Mouse (Mus musculus): Measurements from ENCODE around the gene Scube1. TPM values are rescaled to one million over a fixed set of nuclear protein-coding genes. Genes with fewer than 3 reads are reported as not detected.

Gene Scube1
- polyA plus RNA-seq, 1 experiment from 2014 or later, result 3.6 TPM

DNA sequence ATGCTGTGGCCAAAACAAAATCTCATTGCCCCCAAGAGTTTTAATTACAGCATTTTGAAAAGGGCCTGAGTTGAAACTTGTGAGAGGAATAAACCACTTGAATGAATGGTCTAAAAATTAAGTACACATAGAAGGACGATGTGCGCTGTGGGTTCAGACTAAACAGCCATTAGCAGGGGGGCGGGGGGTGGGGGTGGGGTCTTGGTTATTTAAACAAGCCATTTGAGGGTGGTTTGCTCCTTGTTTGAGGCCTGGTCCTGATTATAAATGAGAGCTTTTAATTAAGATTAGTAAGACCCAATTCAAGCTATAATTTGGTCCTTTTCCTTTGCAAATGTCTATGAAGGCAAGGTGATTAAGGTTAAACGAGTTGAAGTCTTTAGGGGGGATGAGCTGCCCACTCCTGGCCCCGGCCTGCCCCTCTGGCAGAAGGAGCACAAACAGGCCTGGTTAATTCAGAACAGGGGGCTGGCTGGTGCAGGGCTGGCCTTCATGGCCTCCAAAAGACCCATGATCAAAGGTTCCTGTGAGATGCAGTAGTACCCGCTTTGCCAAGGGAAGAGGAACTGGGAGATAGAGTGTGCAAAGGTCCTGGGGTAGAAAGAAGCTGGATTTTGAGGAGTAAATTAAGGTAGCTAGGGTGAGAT lies 9.1 kb downstream of the Scube1 start:
- Histone ChIP-seq H3K36me3 (ENCODE audit: control insufficient read depth, insufficient read depth, low read length) (no peaks in the 10 kb centered on the region), H3K27ac (ENCODE audit: low read length) (no peak overlapping the region), H3K9ac (ENCODE audit: low read depth, low read length) (no peak overlapping the region), H3K4me3 (ENCODE audit: low read length) (no peak overlapping the region), H3K27me3 (replicated peaks; ENCODE audit: control insufficient read depth, insufficient read depth, low read length) (no peaks in the 10 kb centered on the region), H3K4me2 (ENCODE audit: low read depth, low read length) (no peak overlapping the region), H3K4me1 (ENCODE audit: control insufficient read depth, insufficient read depth, low read length) (no peaks in the 10 kb centered on the region), H3K9me3 (ENCODE audit: control insufficient read depth, low read length) (no peaks in the 10 kb centered on the region)
- WGBS, result 55% methylated on average over 6 of the region's 6 CpGs
- no peak for ATAC-seq

DNA sequence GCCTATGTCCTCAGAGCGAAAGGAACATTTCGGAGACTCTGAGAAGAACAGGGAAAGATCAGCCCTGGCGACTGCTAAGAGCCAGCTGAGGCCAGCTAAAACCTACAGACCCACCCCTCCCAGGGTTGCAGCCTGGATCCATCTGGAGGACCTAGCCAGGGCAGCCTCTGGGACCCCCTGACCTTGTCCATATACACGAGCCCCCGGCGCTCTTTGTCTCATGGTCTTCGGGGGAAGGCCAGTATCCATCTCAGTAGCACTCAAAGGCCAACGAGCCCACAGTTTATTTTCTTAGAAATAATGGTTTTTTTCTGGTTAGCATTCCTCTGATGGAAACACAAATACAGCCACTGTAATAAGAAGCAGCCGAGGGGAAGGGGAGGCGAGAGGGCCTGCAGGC lies 12.0 kb downstream of the Scube1 start:
- no peaks in the 10 kb centered on the region for H3K4me1 ChIP-seq (ENCODE audit: control insufficient read depth, insufficient read depth, low read length)
- H3K27me3 ChIP-seq (replicated peaks; ENCODE audit: control insufficient read depth, insufficient read depth, low read length), result no peaks in the 10 kb centered on the region
- H3K27ac ChIP-seq (ENCODE audit: low read length), result no peak overlapping the region
- no peak overlapping the region for H3K9ac ChIP-seq (ENCODE audit: low read depth, low read length)
- WGBS, result 76% methylated on average over 10 of the region's 10 CpGs
- H3K9me3 ChIP-seq (ENCODE audit: control insufficient read depth, low read length), result no peaks in the 10 kb centered on the region
- H3K36me3 ChIP-seq (ENCODE audit: control insufficient read depth, insufficient read depth, low read length), result no peaks in the 10 kb centered on the region
- no peak overlapping the region for H3K4me2 ChIP-seq (ENCODE audit: low read depth, low read length)
- H3K4me3 ChIP-seq (ENCODE audit: low read length), result no peak overlapping the region
- ATAC-seq, result no peak

GRCm38 (mm10) chr15:83712361-83712760 lies 12.5 kb downstream of the Scube1 start:
- H3K9ac ChIP-seq (ENCODE audit: low read depth, low read length), result no peak overlapping the region
- no peaks in the 10 kb centered on the region for H3K4me1 ChIP-seq (ENCODE audit: control insufficient read depth, insufficient read depth, low read length)
- ATAC-seq, result no peak
- WGBS, result 87% methylated on average over 5 of the region's 5 CpGs
- no peak overlapping the region for H3K27ac ChIP-seq (ENCODE audit: low read length)
- H3K9me3 ChIP-seq (ENCODE audit: control insufficient read depth, low read length), result no peaks in the 10 kb centered on the region
- no peak overlapping the region for H3K4me2 ChIP-seq (ENCODE audit: low read depth, low read length)
- no peaks in the 10 kb centered on the region for H3K27me3 ChIP-seq (replicated peaks; ENCODE audit: control insufficient read depth, insufficient read depth, low read length)
- no peaks in the 10 kb centered on the region for H3K36me3 ChIP-seq (ENCODE audit: control insufficient read depth, insufficient read depth, low read length)
- H3K4me3 ChIP-seq (ENCODE audit: low read length), result no peak overlapping the region

DNA sequence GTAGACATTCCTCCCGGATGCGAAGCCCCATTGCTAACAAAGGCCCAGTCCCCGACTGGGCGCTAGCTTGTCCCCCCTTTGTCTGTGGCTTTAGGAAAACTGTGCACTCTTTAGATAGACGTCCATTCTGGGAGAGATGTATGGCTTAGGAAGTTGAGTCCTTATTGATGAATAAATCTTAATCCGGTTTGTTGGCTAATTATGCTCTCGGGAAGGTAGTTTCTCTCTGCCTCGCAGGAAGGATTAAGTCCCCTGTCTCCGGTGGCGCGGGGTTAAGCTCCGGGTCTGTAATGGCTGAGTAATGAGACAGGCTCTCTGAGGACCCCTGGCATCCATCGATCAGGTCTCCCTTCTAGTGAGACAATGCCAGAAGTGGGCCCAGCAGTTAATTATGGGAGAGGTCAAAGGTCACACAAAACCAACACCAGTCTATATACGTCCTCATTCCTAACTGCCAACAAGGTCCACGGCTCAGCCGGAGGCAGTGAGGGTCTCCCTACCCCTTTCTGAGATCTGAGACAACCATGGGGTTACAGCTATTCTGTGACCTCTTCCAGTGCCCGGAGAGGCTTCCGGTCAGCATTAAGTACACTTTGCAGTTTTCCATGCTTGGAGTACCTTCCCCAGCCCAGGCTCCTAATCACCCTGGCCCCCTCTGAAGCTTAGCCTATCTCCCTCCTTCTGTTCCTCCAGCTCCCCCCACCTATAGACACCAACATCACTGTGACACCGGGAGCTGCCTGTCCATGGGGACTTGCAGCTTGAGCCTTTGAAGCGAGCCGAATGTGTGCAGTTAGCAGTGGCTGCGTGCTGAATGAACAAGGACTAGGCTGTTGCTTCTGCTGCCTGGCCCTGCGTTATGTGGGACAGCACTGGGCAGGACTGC lies 14.7 kb downstream of the Scube1 start:
- Histone ChIP-seq H3K4me3 (ENCODE audit: low read length) (no peak overlapping the region), H3K4me1 (ENCODE audit: control insufficient read depth, insufficient read depth, low read length) (no peaks in the 10 kb centered on the region), H3K9ac (ENCODE audit: low read depth, low read length) (no peak overlapping the region), H3K4me2 (ENCODE audit: low read depth, low read length) (no peak overlapping the region), H3K27me3 (replicated peaks; ENCODE audit: control insufficient read depth, insufficient read depth, low read length) (no peaks in the 10 kb centered on the region), H3K27ac (ENCODE audit: low read length) (no peak overlapping the region), H3K36me3 (ENCODE audit: control insufficient read depth, insufficient read depth, low read length) (no peaks in the 10 kb centered on the region), H3K9me3 (ENCODE audit: control insufficient read depth, low read length) (no peaks in the 10 kb centered on the region)
- WGBS, result 42% methylated on average over 23 of the region's 23 CpGs
- ATAC-seq, result no peak

- Histone ChIP-seq H3K4me1 (ENCODE audit: control insufficient read depth, insufficient read depth, low read length) (0 out of 2 replicates have a peak, but pooled peaks cover 3% of the 10 kb centered on the region), H3K4me3 (ENCODE audit: low read length) (no peak overlapping the region), H3K27me3 (replicated peaks; ENCODE audit: control insufficient read depth, insufficient read depth, low read length) (no peaks in the 10 kb centered on the region), H3K4me2 (ENCODE audit: low read depth, low read length) (no peak overlapping the region), H3K9me3 (ENCODE audit: control insufficient read depth, low read length) (no peaks in the 10 kb centered on the region), H3K36me3 (ENCODE audit: control insufficient read depth, insufficient read depth, low read length) (no peaks in the 10 kb centered on the region), H3K27ac (ENCODE audit: low read length) (no peak overlapping the region), H3K9ac (ENCODE audit: low read depth, low read length) (no peak overlapping the region)
- no peak for ATAC-seq
- WGBS, result 52% methylated on average over 9 of the region's 10 CpGs
These were observed 18.2 kb downstream of the Scube1 start for GRCm38 (mm10) chr15:83706528-83707199.

- 74% methylated on average over 13 of the region's 13 CpGs for WGBS
- H3K36me3 ChIP-seq (ENCODE audit: control insufficient read depth, insufficient read depth, low read length), result no peaks in the 10 kb centered on the region
These were observed 24.3 kb downstream of the Scube1 start for GRCm38 (mm10) chr15:83700593-83700923.

GRCm38 (mm10) chr15:83699834-83700592 lies 24.8 kb downstream of the Scube1 start:
- ATAC-seq, result no peak
- no peak overlapping the region for H3K4me3 ChIP-seq (ENCODE audit: low read length)
- peaks cover 10% of the 10 kb centered on the region; the same call in 1 of the 2 replicates for H3K4me1 ChIP-seq (ENCODE audit: control insufficient read depth, insufficient read depth, low read length)
- H3K27ac ChIP-seq (ENCODE audit: low read length), result no peak overlapping the region
- no peaks in the 10 kb centered on the region for H3K27me3 ChIP-seq (replicated peaks; ENCODE audit: control insufficient read depth, insufficient read depth, low read length)
- H3K9ac ChIP-seq (ENCODE audit: low read depth, low read length), result no peak overlapping the region
- H3K4me2 ChIP-seq (ENCODE audit: low read depth, low read length), result no peak overlapping the region
- H3K36me3 ChIP-seq (ENCODE audit: control insufficient read depth, insufficient read depth, low read length), result no peaks in the 10 kb centered on the region
- H3K9me3 ChIP-seq (ENCODE audit: control insufficient read depth, low read length), result no peaks in the 10 kb centered on the region
- 42% methylated on average over 11 of the region's 11 CpGs for WGBS

More at GRCm38 (mm10) chr15:83700593-83700923, 24.3 kb downstream of the Scube1 start:
- no peak overlapping the region for H3K27ac ChIP-seq (ENCODE audit: low read length)
- ATAC-seq, result no peak
- H3K4me3 ChIP-seq (ENCODE audit: low read length), result no peak overlapping the region
- H3K9me3 ChIP-seq (ENCODE audit: control insufficient read depth, low read length), result no peaks in the 10 kb centered on the region
- peaks cover 10% of the 10 kb centered on the region; the same call in 1 of the 2 replicates for H3K4me1 ChIP-seq (ENCODE audit: control insufficient read depth, insufficient read depth, low read length)
- no peaks in the 10 kb centered on the region for H3K27me3 ChIP-seq (replicated peaks; ENCODE audit: control insufficient read depth, insufficient read depth, low read length)
- no peak overlapping the region for H3K9ac ChIP-seq (ENCODE audit: low read depth, low read length)
- H3K4me2 ChIP-seq (ENCODE audit: low read depth, low read length), result no peak overlapping the region

GRCm38 (mm10) chr15:83699132-83699833 lies 25.5 kb downstream of the Scube1 start:
- Histone ChIP-seq H3K4me3 (ENCODE audit: low read length) (no peak overlapping the region), H3K27ac (ENCODE audit: low read length) (no peak overlapping the region), H3K9me3 (ENCODE audit: control insufficient read depth, low read length) (no peaks in the 10 kb centered on the region), H3K27me3 (replicated peaks; ENCODE audit: control insufficient read depth, insufficient read depth, low read length) (no peaks in the 10 kb centered on the region), H3K36me3 (ENCODE audit: control insufficient read depth, insufficient read depth, low read length) (no peaks in the 10 kb centered on the region), H3K4me1 (ENCODE audit: control insufficient read depth, insufficient read depth, low read length) (peaks cover 10% of the 10 kb centered on the region; the same call in 1 of the 2 replicates), H3K4me2 (ENCODE audit: low read depth, low read length) (no peak overlapping the region), H3K9ac (ENCODE audit: low read depth, low read length) (no peak overlapping the region)
- no peak for ATAC-seq
- WGBS, result 55% methylated on average over 20 of the region's 20 CpGs

Data from intestine, embryonic 16.5 days (tissue).